Mouse (Mus musculus) MEL (cell line): ENCODE results near the gene Impdh1. TPM values are rescaled to one million over a fixed set of nuclear protein-coding genes. Genes with fewer than 3 reads are reported as not detected.

Experiments used
- DNase-seq: peaks from one replicate; pipeline ENCODE4 v3.0.0; 2011; ENCODE audit warnings: low read depth, low spot score
- H3K27ac ChIP-seq: 2 replicates; pipeline ENCODE4 v1.5.1; 2012; ENCODE audit warnings: low read depth, mild to moderate bottlenecking, control low read depth, low read length, moderate library complexity; ENCODE audit not compliant: control insufficient read depth
- H3K27me3 ChIP-seq, 2 experiments: fragments of 150-350 bp in 1 of 2; sonication (generic) in 1 of 2; 2 replicates each; pipeline ENCODE4 v1.6.1; 2012; ENCODE audit warnings: low read length in 2 of 2, mild to moderate bottlenecking in 2 of 2, improper control_type of control experiment in 1 of 2, moderate library complexity in 1 of 2; ENCODE audit not compliant: insufficient read depth in 2 of 2, control insufficient read depth in 1 of 2
- H3K36me3 ChIP-seq, 2 experiments: 2 replicates each; pipeline ENCODE4 v1.6.1; 2012 to 2014; ENCODE audit warnings: low read length in 2 of 2, improper control_type of control experiment in 1 of 2, inconsistent platforms in 1 of 2, mild to moderate bottlenecking in 1 of 2; ENCODE audit not compliant: insufficient read depth in 2 of 2, control insufficient read depth in 1 of 2
- H3K4me1 ChIP-seq, 2 experiments: fragments of 150-350 bp in 1 of 2; sonication (generic) in 1 of 2; 2 replicates each; pipeline ENCODE4 v1.6.1; 2012; ENCODE audit warnings: low read length in 2 of 2, improper control_type of control experiment in 1 of 2, mild to moderate bottlenecking in 1 of 2; ENCODE audit not compliant: insufficient read depth in 2 of 2, control insufficient read depth in 1 of 2
- H3K4me3 ChIP-seq, 2 experiments: fragments of 150-350 bp in 1 of 2; sonication (generic) in 1 of 2; 2 replicates each; pipeline ENCODE4 v1.5.1; 2012; ENCODE audit warnings: low read depth in 2 of 2, low read length in 2 of 2, mild to moderate bottlenecking in 2 of 2, moderate library complexity in 2 of 2, control low read depth in 1 of 2, improper control_type of control experiment in 1 of 2; ENCODE audit not compliant: control insufficient read depth in 1 of 2, insufficient read depth in 1 of 2
- H3K79me2 ChIP-seq: 2 replicates; pipeline ENCODE4 v1.6.1; 2012; ENCODE audit warnings: mild to moderate bottlenecking, low read length, moderate library complexity; ENCODE audit not compliant: control insufficient read depth, poor library complexity, insufficient read depth
- H3K9ac ChIP-seq: 2 replicates; pipeline ENCODE4 v1.6.1; 2012; ENCODE audit warnings: low read depth, mild to moderate bottlenecking, control low read depth, low read length, moderate library complexity; ENCODE audit not compliant: control insufficient read depth, poor library complexity, severe bottlenecking
- H3K9me3 ChIP-seq: fragments of 150-350 bp; sonication (generic); replicated peaks from 2 replicates; pipeline ENCODE4 v1.6.1; 2012; ENCODE audit warnings: mild to moderate bottlenecking, low read length, improper control_type of control experiment, moderate library complexity; ENCODE audit not compliant: insufficient read depth
- BHLHE40 ChIP-seq: IDR thresholded peaks from 2 replicates; pipeline ENCODE4 v1.6.1; 2012; ENCODE audit warnings: low read depth, mild to moderate bottlenecking, inconsistent platforms, low read length, improper control_type of control experiment, borderline replicate concordance
- CHD1 ChIP-seq: IDR thresholded peaks from 2 replicates; pipeline ENCODE4 v1.6.1; 2012; ENCODE audit warnings: low read depth, mild to moderate bottlenecking, inconsistent platforms, low read length, improper control_type of control experiment
- E2F4 ChIP-seq: IDR thresholded peaks from 2 replicates; pipeline ENCODE4 v1.6.1; 2011; ENCODE audit warnings: low read depth, low read length, improper control_type of control experiment, borderline replicate concordance
- ETS1 ChIP-seq: IDR thresholded peaks from 2 replicates; pipeline ENCODE4 v1.6.1; 2012; ENCODE audit warnings: low read depth, mild to moderate bottlenecking, inconsistent platforms, low read length, improper control_type of control experiment, moderate library complexity
- GATA1 ChIP-seq: IDR thresholded peaks from 2 replicates; pipeline ENCODE4 v1.6.1; 2011; ENCODE audit warnings: low read depth, low read length, improper control_type of control experiment
- MAFK ChIP-seq: IDR thresholded peaks from 2 replicates; pipeline ENCODE4 v1.6.1; 2011; ENCODE audit warnings: low read depth, mild to moderate bottlenecking, low read length, improper control_type of control experiment, borderline replicate concordance
- MAX ChIP-seq: IDR thresholded peaks from 2 replicates; pipeline ENCODE4 v1.6.1; 2011; ENCODE audit warnings: low read length, improper control_type of control experiment
- MXI1 ChIP-seq: IDR thresholded peaks from 2 replicates; pipeline ENCODE4 v1.6.1; 2011; ENCODE audit warnings: mild to moderate bottlenecking, low read depth, low read length, improper control_type of control experiment
- NRF1 ChIP-seq: IDR thresholded peaks from 2 replicates; pipeline ENCODE4 v1.6.1; 2014; ENCODE audit warnings: low read depth, mild to moderate bottlenecking, inconsistent platforms, low read length, improper control_type of control experiment, moderate library complexity; ENCODE audit not compliant: poor library complexity, insufficient read depth, severe bottlenecking
- TBP ChIP-seq: IDR thresholded peaks from 2 replicates; pipeline ENCODE4 v1.8.0; 2011; ENCODE audit warnings: low read depth, low read length, improper control_type of control experiment
- TCF12 ChIP-seq: IDR thresholded peaks from 2 replicates; pipeline ENCODE4 v1.6.1; 2014; ENCODE audit warnings: low read depth, mild to moderate bottlenecking, inconsistent platforms, low read length, improper control_type of control experiment, moderate library complexity
- UBTF ChIP-seq: IDR thresholded peaks from 2 replicates; pipeline ENCODE4 v1.6.1; 2012; ENCODE audit warnings: low read depth, mild to moderate bottlenecking, inconsistent platforms, low read length, improper control_type of control experiment, moderate library complexity, borderline replicate concordance; ENCODE audit not compliant: insufficient read depth
- USF2 ChIP-seq, 2 experiments: IDR thresholded peaks; 2 replicates each; pipeline ENCODE4 v1.6.1; 2011 to 2012; ENCODE audit warnings: improper control_type of control experiment in 2 of 2, low read length in 2 of 2, borderline replicate concordance in 1 of 2, inconsistent platforms in 1 of 2, low read depth in 1 of 2, mild to moderate bottlenecking in 1 of 2; ENCODE audit not compliant: insufficient read depth in 1 of 2
- ZMIZ1 ChIP-seq: IDR thresholded peaks from 2 replicates; pipeline ENCODE4 v1.6.1; 2012; ENCODE audit warnings: low read depth, mild to moderate bottlenecking, inconsistent platforms, low read length, improper control_type of control experiment, moderate library complexity
- ZNF384 ChIP-seq: IDR thresholded peaks from 2 replicates; pipeline ENCODE4 v1.6.1; 2012; ENCODE audit warnings: low read depth, mild to moderate bottlenecking, inconsistent platforms, low read length, improper control_type of control experiment
- polyA plus RNA-seq, 2 experiments: library from polyadenylated mRNA; stranded (reverse) in 1 of 2; unstranded in 1 of 2; fragments of >175 nt in 1 of 2; fragments of >200 nt in 1 of 2; gene quantifications; 2 replicates each; pipeline versions ENCODE4 v1.2.1 to v1.2.4; 2012; ENCODE audit warnings: low replicate concordance in 2 of 2, low read depth in 1 of 2; ENCODE audit not compliant: insufficient read length in 2 of 2, insufficient read depth in 1 of 2, missing spikeins in 1 of 2
- total RNA-seq: library from RNA; depleted of rRNA; stranded (reverse); fragments of 300-350 nt; gene quantifications from 2 replicates; pipeline ENCODE4 v1.2.3, GENCODE M21; 2012

The Impdh1 gene
- total and polyA plus RNA-seq, 3 experiments = 15.3 to 55.1 TPM; not detected in 1

- no peak overlapping the region for H3K4me3 ChIP-seq
- no peak for TF ChIP-seq BHLHE40
- no peak for TF ChIP-seq ETS1
- no peak for TF ChIP-seq TCF12
- TF ChIP-seq TBP = no peak
- TF ChIP-seq E2F4 = no peak
- TF ChIP-seq ZNF384 = no peak
- no peak for TF ChIP-seq USF2 (IDR thresholded peaks at IDR 0.05; ENCODE audit: borderline replicate concordance in 1 of 2, insufficient read depth in 1 of 2, low read depth in 1 of 2, low read length in 2 of 2)
- TF ChIP-seq CHD1 = no peak
- TF ChIP-seq MXI1 = no peak
- no peak for TF ChIP-seq ZMIZ1
- no peak for TF ChIP-seq MAX
- no peak for TF ChIP-seq MAFK
- peaks cover 26 to 57% of the 10 kb centered on the region in 2 experiments for H3K27me3 ChIP-seq
- no peaks in the 10 kb centered on the region for H3K36me3 ChIP-seq
- H3K4me1 ChIP-seq = no peaks in the 10 kb centered on the region
- no peak for DNase-seq
- H3K9ac ChIP-seq = no peak overlapping the region
- H3K27ac ChIP-seq = no peak overlapping the region
- no peaks in the 10 kb centered on the region for H3K9me3 ChIP-seq
- H3K79me2 ChIP-seq = no peaks in the 10 kb centered on the region
These were observed 43.3 kb upstream of the Impdh1 start for GRCm38 (mm10) chr6:29259418-29259817.

GRCm38 (mm10) chr6:29247072-29247471 lies 30.9 kb upstream of the Impdh1 start:
- Histone ChIP-seq H3K79me2 (no peaks in the 10 kb centered on the region), H3K9ac (no peak overlapping the region), H3K4me3 (no peak overlapping the region), H3K27me3 (peaks cover 22 to 25% of the 10 kb centered on the region in 2 experiments), H3K36me3 (no peaks in the 10 kb centered on the region), H3K27ac (no peak overlapping the region), H3K4me1 (no peaks in the 10 kb centered on the region), H3K9me3 (no peaks in the 10 kb centered on the region)
- TF ChIP-seq NRF1 = no peak
- TF ChIP-seq TCF12 = no peak
- no peak for TF ChIP-seq UBTF
- no peak for DNase-seq

- TF ChIP-seq GATA1 = no peak
- no peak overlapping the region for H3K9ac ChIP-seq
- no peaks in the 10 kb centered on the region for H3K36me3 ChIP-seq
- H3K4me1 ChIP-seq = no peaks in the 10 kb centered on the region
- H3K9me3 ChIP-seq = no peaks in the 10 kb centered on the region
- peaks cover 22 to 23% of the 10 kb centered on the region in 2 experiments for H3K27me3 ChIP-seq
- H3K79me2 ChIP-seq = no peaks in the 10 kb centered on the region
- no peak overlapping the region for H3K4me3 ChIP-seq
- DNase-seq = no peak
- no peak overlapping the region for H3K27ac ChIP-seq
These were observed 30.4 kb upstream of the Impdh1 start for GRCm38 (mm10) chr6:29246585-29246984.
